Comparison of ENCODE assay signal across 8 mouse cellular contexts in the genomic region with DNA sequence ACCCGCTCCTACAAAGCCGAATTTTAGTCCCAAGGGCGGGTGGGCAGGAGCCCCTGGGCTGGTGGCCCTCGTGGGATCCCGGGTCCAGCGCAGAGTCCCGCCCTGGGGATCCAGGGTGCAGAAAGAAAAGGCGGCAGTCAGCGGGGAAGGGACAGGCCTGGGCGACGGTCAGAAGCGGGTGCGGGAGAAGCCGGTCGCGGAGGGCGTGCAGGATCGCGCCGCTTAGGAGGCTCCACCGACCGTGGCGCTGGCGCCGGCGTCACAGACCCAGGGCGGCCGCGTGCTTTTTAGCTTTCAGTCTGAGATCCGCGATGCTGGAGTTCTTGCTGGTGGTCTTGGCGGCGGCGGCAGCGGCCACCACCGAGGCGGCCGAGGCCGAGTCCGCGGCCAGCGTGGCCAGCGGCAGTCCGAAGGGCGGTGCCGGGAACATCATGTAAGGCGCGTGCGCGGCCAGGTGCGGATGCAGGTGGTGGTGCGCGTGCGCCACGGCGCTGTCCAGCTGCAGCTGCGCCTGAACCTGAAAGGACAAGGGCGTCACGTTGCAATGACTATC. TPM values are rescaled to one million over a fixed set of nuclear protein-coding genes. Genes with fewer than 3 reads are reported as not detected.
A peak's percentile ranks its signal among the peaks of the same experiment; 100 is the strongest.
DNase-seq lines count a peak whose midpoint lies in the region; ATAC-seq and TF ChIP-seq lines count a peak whose summit lies in the region.

No protein-coding gene starts in this region.

- no peak; the same call in 1 of the 2 replicates for ATAC-seq in heart, embryonic 16.5 days (replicated peaks; ENCODE audit: extremely low read depth, insufficient read depth, low FRiP score)
- ATAC-seq in kidney, postnatal 0 days (replicated peaks; ENCODE audit: low FRiP score, low read depth), result peak; percentile 85

- DNase-seq in ovary, postnatal 36 days (ENCODE audit: low spot score), result peak; percentile 49
- no peak for DNase-seq in ovary, adult 18-20 months (ENCODE audit: low spot score)
- peak; percentile 16 to 28 for DNase-seq in cerebellum, postnatal 36 days
- peak; percentile 52 for DNase-seq in kidney, postnatal 0 days (ENCODE audit: low spot score)
- peak; percentile 55 for DNase-seq in lung, postnatal 14 days
- DNase-seq in spleen, postnatal 4 days (ENCODE audit: low spot score in 2 of 2), result peak; percentile 28 to 71
- no peak for DNase-seq in layer of hippocampus, adult 9-11 months

- H3K9me3 ChIP-seq in heart, embryonic 16.5 days (replicated peaks; ENCODE audit: control insufficient read depth, low read length), result no peaks in the 10 kb centered on the region
- no peaks in the 10 kb centered on the region for H3K9me3 ChIP-seq in kidney, postnatal 0 days (replicated peaks; ENCODE audit: low read length)

- H3K4me1 ChIP-seq in heart, embryonic 16.5 days (ENCODE audit: control insufficient read depth, insufficient read depth, low read length), result peaks cover 8% of the 10 kb centered on the region
- no peaks in the 10 kb centered on the region; the same call in 1 of the 2 replicates for H3K4me1 ChIP-seq in kidney, postnatal 0 days (replicated peaks; ENCODE audit: insufficient read depth, low read length)

- 2% methylated on average over 59 of the region's 59 CpGs for WGBS in heart, embryonic 16.5 days
- WGBS in kidney, postnatal 0 days, result under 1% methylated on average over 59 of the region's 59 CpGs

- no peak for TF ChIP-seq CTCF in kidney, postnatal 0 days (IDR thresholded peaks at IDR 0.05; ENCODE audit: low read depth)

- peak overlapping the region; percentile 63 for H3K4me3 ChIP-seq in heart, embryonic 16.5 days (ENCODE audit: low read length)
- peak overlapping the region; percentile 40 for H3K4me3 ChIP-seq in kidney, postnatal 0 days (replicated peaks; ENCODE audit: low read depth, low read length)

- peaks cover 70% of the 10 kb centered on the region for H3K27me3 ChIP-seq in heart, embryonic 16.5 days (ENCODE audit: control insufficient read depth, insufficient read depth, low read length)
- peaks cover 82% of the 10 kb centered on the region for H3K27me3 ChIP-seq in kidney, postnatal 0 days (ENCODE audit: insufficient read depth, low read length)

- peak overlapping the region; percentile 41; the same call in 1 of the 2 replicates for H3K9ac ChIP-seq in heart, embryonic 16.5 days (ENCODE audit: low read length)
- 0 out of 2 replicates have a peak overlapping the region, but pooled peaks have one; percentile 13 for H3K9ac ChIP-seq in kidney, postnatal 0 days (ENCODE audit: low read depth, low read length)

- H3K4me2 ChIP-seq in heart, embryonic 16.5 days (ENCODE audit: low read depth, low read length), result peak overlapping the region; percentile 84
- peak overlapping the region; percentile 72 for H3K4me2 ChIP-seq in kidney, postnatal 0 days (ENCODE audit: low read length)

- no peaks in the 10 kb centered on the region for H3K36me3 ChIP-seq in heart, embryonic 16.5 days (ENCODE audit: control insufficient read depth, insufficient read depth)
- no peaks in the 10 kb centered on the region for H3K36me3 ChIP-seq in kidney, postnatal 0 days (ENCODE audit: insufficient read depth, low read length)

- no peak overlapping the region for H3K27ac ChIP-seq in heart, embryonic 16.5 days (ENCODE audit: low read length)
- no peak overlapping the region for H3K27ac ChIP-seq in kidney, postnatal 0 days

RNA-seq across cellular contexts. Expression of a gene that starts 7.7 kb away (rescaled TPM):
- polyA plus RNA-seq in heart, embryonic 16.5 days (2015; fragmentation: Nextera tagmentation; extraction: Ambion mirVana), result 18.3 and 22.9 TPM in 2 replicates
- polyA plus RNA-seq in kidney, postnatal 0 days (2015; fragmentation: Nextera tagmentation; extraction: Ambion mirVana), result 26.6 and 29.6 TPM in 2 replicates

RNA-seq across cellular contexts. Expression of a gene that starts 8.1 kb away (rescaled TPM):
- 3.6 and 4.4 TPM in 2 replicates for polyA plus RNA-seq in heart, embryonic 16.5 days (2015; fragmentation: Nextera tagmentation; extraction: Ambion mirVana)
- polyA plus RNA-seq in kidney, postnatal 0 days (2015; fragmentation: Nextera tagmentation; extraction: Ambion mirVana), result 0.17 TPM in 1 of 2 replicates, not detected in the other

Comparison
In these comparisons a context has a peak if more than half of its experiments do, and no peak if none do; other contexts are left out.
1. DNase-seq: peak in ovary, postnatal 36 days (single experiment), cerebellum, postnatal 36 days (2 of 2), kidney, postnatal 0 days (single experiment), lung, postnatal 14 days (single experiment) and spleen, postnatal 4 days (2 of 2); none in ovary, adult 18-20 months (single experiment) and layer of hippocampus, adult 9-11 months (single experiment).